Mouse (Mus musculus) midbrain, embryonic 15.5 days (tissue): ENCODE measurements around the gene Cd2. TPM values are rescaled to one million over a fixed set of nuclear protein-coding genes. Genes with fewer than 3 reads are reported as not detected.
A peak's percentile ranks its signal among the peaks of the same experiment; 100 is the strongest.

ENCODE experiments used
- ATAC-seq: fragments of 200-750 bp; cut with Nextera tagmentation; replicated peaks from 2 replicates; pipeline ENCODE4 v1.8.0; 2017; ENCODE audit warnings: moderate TSS enrichment
- H3K27ac ChIP-seq: fragments of 300-500 bp; sonication (generic); 2 replicates; pipeline ENCODE4 v1.5.1; 2015; ENCODE audit warnings: mild to moderate bottlenecking, inconsistent platforms
- H3K27me3 ChIP-seq: fragments of 300-500 bp; sonication (generic); replicated peaks from 2 replicates; pipeline ENCODE4 v1.6.1; 2015; ENCODE audit warnings: inconsistent platforms
- H3K36me3 ChIP-seq: fragments of 300-500 bp; sonication (generic); replicated peaks from 2 replicates; pipeline ENCODE4 v1.6.1; 2015; ENCODE audit warnings: inconsistent platforms
- H3K4me1 ChIP-seq: fragments of 300-500 bp; sonication (generic); 2 replicates; pipeline ENCODE4 v1.6.1; 2015; ENCODE audit warnings: inconsistent platforms
- H3K4me2 ChIP-seq: fragments of 300-500 bp; sonication (generic); 2 replicates; pipeline ENCODE4 v1.6.1; 2015; ENCODE audit warnings: inconsistent platforms, mild to moderate bottlenecking, moderate library complexity
- H3K4me3 ChIP-seq: fragments of 300-500 bp; sonication (generic); 2 replicates; pipeline ENCODE4 v1.5.1; 2015; ENCODE audit warnings: mild to moderate bottlenecking, inconsistent platforms
- H3K9ac ChIP-seq: fragments of 300-500 bp; sonication (generic); 2 replicates; pipeline ENCODE4 v1.6.1; 2015; ENCODE audit warnings: mild to moderate bottlenecking, inconsistent platforms
- H3K9me3 ChIP-seq: fragments of 300-500 bp; sonication (generic); 2 replicates; pipeline ENCODE4 v1.6.1; 2016; ENCODE audit warnings: inconsistent platforms
- WGBS: fragments of 180-500 bp; shearing (Covaris S2); methylation state at CpG from one replicate; pipeline ENCODE4 v1.1.7; 2015; ENCODE audit warnings: mixed read lengths; 5-methylcytosine and 5-hydroxymethylcytosine counted together
- polyA plus RNA-seq: library from polyadenylated mRNA; unstranded; fragments of >200 nt; fragmentation: Nextera tagmentation; extraction: Ambion mirVana; gene quantifications from 2 replicates; pipeline ENCODE4 v1.2.1, GENCODE M21; 2015

Gene Cd2
- polyA plus RNA-seq, 1 experiment from 2014 or later = not detected

DNA sequence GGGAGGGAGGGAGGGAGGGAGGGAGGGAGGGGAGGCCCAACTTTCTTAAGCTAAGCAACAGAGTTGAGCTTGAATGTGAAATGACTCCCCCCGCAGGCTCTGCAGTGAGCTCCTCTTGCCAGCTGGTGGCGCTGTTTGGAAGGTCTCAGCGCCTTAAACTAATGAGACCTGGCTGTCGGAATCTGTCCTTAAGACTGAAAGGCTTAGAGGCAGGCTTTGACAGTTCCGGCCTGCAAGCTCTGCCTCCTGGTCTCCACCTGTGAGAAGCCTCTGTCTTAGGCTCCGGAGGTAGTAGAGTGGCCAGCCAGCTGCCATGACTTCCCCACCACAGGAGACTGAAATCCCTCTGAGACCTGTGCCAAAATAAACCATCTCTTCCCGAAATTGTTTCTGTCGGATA is 16.4 kb upstream of the Cd2 start:
- H3K36me3 ChIP-seq = no peaks in the 10 kb centered on the region
- no peak overlapping the region for H3K27ac ChIP-seq
- WGBS = 18% methylated on average over 8 of the region's 8 CpGs
- H3K9me3 ChIP-seq = no peaks in the 10 kb centered on the region
- H3K4me1 ChIP-seq = peaks cover 35% of the 10 kb centered on the region
- H3K4me3 ChIP-seq = no peak overlapping the region
- no peaks in the 10 kb centered on the region for H3K27me3 ChIP-seq
- ATAC-seq = no peak
- no peak overlapping the region for H3K4me2 ChIP-seq
- no peak overlapping the region for H3K9ac ChIP-seq

GRCm38 (mm10) chr3:101300271-101301071 is 12.7 kb upstream of the Cd2 start:
- Histone ChIP-seq H3K9me3 (no peaks in the 10 kb centered on the region), H3K4me1 (peaks cover 35% of the 10 kb centered on the region), H3K4me2 (peak overlapping the region; percentile 42), H3K9ac (peak overlapping the region; percentile 15), H3K27me3 (no peaks in the 10 kb centered on the region), H3K36me3 (no peaks in the 10 kb centered on the region), H3K27ac (peak overlapping the region; percentile 65), H3K4me3 (peak overlapping the region; percentile 20)
- ATAC-seq = peak; percentile 51; the same call in 1 of the 2 replicates
- WGBS = 15% methylated on average over 23 of the region's 23 CpGs

DNA sequence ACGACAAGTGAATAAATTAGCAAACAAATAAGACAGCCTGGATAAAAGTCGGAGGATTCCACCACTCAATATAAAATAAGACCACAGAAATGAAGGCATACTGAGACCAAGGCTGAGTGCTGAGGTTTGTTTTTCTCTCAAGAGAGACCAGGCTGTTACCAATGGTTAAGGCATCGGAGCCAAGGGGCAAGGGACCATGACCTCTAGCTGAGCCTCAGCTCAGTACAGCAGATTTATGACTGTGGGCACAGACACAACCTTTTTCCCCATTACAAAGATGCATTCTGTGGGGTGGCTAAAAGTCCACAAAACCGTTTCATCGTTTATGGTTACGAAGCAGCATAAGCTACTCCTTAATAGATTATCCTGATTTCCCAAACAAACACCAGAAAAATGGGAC is 11.9 kb upstream of the Cd2 start:
- ATAC-seq = no peak
- no peaks in the 10 kb centered on the region for H3K36me3 ChIP-seq
- no peaks in the 10 kb centered on the region for H3K9me3 ChIP-seq
- no peak overlapping the region for H3K9ac ChIP-seq
- no peaks in the 10 kb centered on the region for H3K27me3 ChIP-seq
- WGBS = 72% methylated on average over 6 of the region's 6 CpGs
- H3K4me2 ChIP-seq = no peak overlapping the region
- peaks cover 35% of the 10 kb centered on the region for H3K4me1 ChIP-seq
- H3K4me3 ChIP-seq = no peak overlapping the region
- H3K27ac ChIP-seq = no peak overlapping the region

- Histone ChIP-seq H3K36me3 (no peaks in the 10 kb centered on the region), H3K27me3 (no peaks in the 10 kb centered on the region), H3K27ac (no peak overlapping the region), H3K4me1 (peaks cover 22% of the 10 kb centered on the region), H3K4me2 (no peak overlapping the region), H3K4me3 (no peak overlapping the region), H3K9me3 (no peaks in the 10 kb centered on the region), H3K9ac (no peak overlapping the region)
- no peak for ATAC-seq
- 88% methylated on average over 5 of the region's 5 CpGs for WGBS
These were observed 9.5 kb upstream of the Cd2 start for GRCm38 (mm10) chr3:101297221-101297620.

GRCm38 (mm10) chr3:101295931-101296820 is 8.4 kb upstream of the Cd2 start:
- Histone ChIP-seq H3K9me3 (no peaks in the 10 kb centered on the region), H3K9ac (no peak overlapping the region), H3K4me3 (no peak overlapping the region), H3K27me3 (no peaks in the 10 kb centered on the region), H3K36me3 (no peaks in the 10 kb centered on the region), H3K4me1 (peaks cover 22% of the 10 kb centered on the region), H3K27ac (no peak overlapping the region), H3K4me2 (no peak overlapping the region)
- no peak for ATAC-seq
- 59% methylated on average over 15 of the region's 15 CpGs for WGBS

- H3K36me3 ChIP-seq = no peaks in the 10 kb centered on the region
- no peaks in the 10 kb centered on the region for H3K27me3 ChIP-seq
- no peak overlapping the region for H3K9ac ChIP-seq
- H3K4me3 ChIP-seq = no peak overlapping the region
- peaks cover 14% of the 10 kb centered on the region for H3K4me1 ChIP-seq
- WGBS = 5% methylated on average over 11 of the region's 11 CpGs
- no peaks in the 10 kb centered on the region for H3K9me3 ChIP-seq
- no peak overlapping the region for H3K27ac ChIP-seq
- H3K4me2 ChIP-seq = peak overlapping the region; percentile 9; the same call in 1 of the 2 replicates
- peak; percentile 76 for ATAC-seq
These were observed 7.7 kb upstream of the Cd2 start for GRCm38 (mm10) chr3:101295366-101295867.

- Histone ChIP-seq H3K27me3 (no peaks in the 10 kb centered on the region), H3K4me3 (no peak overlapping the region), H3K27ac (no peak overlapping the region), H3K36me3 (no peaks in the 10 kb centered on the region), H3K4me2 (no peak overlapping the region), H3K9ac (no peak overlapping the region), H3K9me3 (no peaks in the 10 kb centered on the region), H3K4me1 (peaks cover 7% of the 10 kb centered on the region)
- WGBS = 75% methylated on average over 10 of the region's 10 CpGs
- peak; percentile 41; the same call in 1 of the 2 replicates for ATAC-seq
These were observed 7.0 kb upstream of the Cd2 start for GRCm38 (mm10) chr3:101294487-101295365.

DNA sequence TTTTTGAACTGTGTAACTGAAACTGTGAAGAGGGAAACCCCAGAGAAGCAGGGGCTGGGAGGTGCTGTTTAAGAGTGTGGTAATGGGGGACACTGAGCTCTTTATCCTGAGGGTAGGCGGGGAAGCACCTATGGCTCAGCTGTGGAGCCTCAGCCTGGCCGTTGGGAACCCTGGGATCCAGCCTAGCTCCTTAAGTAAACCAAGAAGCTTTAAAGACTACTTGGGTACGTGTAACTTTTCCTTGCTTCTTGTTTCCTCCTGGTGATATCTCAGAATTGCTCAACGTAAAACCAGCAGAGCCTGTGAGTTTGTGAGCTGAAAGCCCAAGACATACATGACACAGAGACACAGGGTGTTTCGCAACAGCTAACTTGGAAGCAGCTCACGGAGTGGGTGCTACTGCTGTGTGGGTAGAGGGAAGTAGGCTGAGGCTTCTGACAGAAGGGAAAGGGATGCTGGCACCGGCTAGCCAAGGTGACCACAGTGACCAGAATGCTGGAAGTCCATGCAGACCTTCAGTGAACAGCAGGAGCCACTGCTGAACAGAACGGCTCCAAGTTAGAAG is 5.9 kb upstream of the Cd2 start:
- H3K9ac ChIP-seq = no peak overlapping the region
- 85% methylated on average over 8 of the region's 8 CpGs for WGBS
- H3K4me3 ChIP-seq = no peak overlapping the region
- no peaks in the 10 kb centered on the region for H3K9me3 ChIP-seq
- no peaks in the 10 kb centered on the region for H3K27me3 ChIP-seq
- no peak overlapping the region for H3K4me2 ChIP-seq
- 0 out of 2 replicates have a peak, but pooled peaks cover 3% of the 10 kb centered on the region for H3K4me1 ChIP-seq
- H3K27ac ChIP-seq = no peak overlapping the region
- no peaks in the 10 kb centered on the region for H3K36me3 ChIP-seq
- ATAC-seq = no peak

DNA sequence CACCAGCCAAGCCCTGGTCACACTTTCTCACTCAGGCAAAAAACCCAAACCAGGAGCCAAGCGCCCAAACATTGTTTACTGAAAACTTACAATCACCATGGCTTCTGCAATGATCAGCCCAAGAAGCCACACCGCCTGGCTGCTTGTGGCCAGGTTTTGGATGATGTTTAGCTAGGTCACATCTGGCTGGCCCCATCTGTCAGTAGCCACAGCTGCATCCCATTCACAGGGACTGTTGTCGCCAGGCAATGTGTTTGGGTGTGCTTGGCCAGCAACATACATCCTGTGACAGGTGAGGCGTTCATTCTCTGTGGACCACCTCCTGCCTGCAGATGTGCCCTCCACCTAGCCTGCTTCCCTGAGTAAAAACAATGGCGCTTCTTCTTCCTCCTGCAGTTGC is 4.9 kb upstream of the Cd2 start:
- no peak overlapping the region for H3K9ac ChIP-seq
- H3K4me2 ChIP-seq = no peak overlapping the region
- no peaks in the 10 kb centered on the region for H3K9me3 ChIP-seq
- WGBS = 92% methylated on average over 5 of the region's 5 CpGs
- no peak overlapping the region for H3K27ac ChIP-seq
- no peak overlapping the region for H3K4me3 ChIP-seq
- H3K4me1 ChIP-seq = 0 out of 2 replicates have a peak, but pooled peaks cover 3% of the 10 kb centered on the region
- no peaks in the 10 kb centered on the region for H3K27me3 ChIP-seq
- no peaks in the 10 kb centered on the region for H3K36me3 ChIP-seq
- no peak for ATAC-seq

DNA sequence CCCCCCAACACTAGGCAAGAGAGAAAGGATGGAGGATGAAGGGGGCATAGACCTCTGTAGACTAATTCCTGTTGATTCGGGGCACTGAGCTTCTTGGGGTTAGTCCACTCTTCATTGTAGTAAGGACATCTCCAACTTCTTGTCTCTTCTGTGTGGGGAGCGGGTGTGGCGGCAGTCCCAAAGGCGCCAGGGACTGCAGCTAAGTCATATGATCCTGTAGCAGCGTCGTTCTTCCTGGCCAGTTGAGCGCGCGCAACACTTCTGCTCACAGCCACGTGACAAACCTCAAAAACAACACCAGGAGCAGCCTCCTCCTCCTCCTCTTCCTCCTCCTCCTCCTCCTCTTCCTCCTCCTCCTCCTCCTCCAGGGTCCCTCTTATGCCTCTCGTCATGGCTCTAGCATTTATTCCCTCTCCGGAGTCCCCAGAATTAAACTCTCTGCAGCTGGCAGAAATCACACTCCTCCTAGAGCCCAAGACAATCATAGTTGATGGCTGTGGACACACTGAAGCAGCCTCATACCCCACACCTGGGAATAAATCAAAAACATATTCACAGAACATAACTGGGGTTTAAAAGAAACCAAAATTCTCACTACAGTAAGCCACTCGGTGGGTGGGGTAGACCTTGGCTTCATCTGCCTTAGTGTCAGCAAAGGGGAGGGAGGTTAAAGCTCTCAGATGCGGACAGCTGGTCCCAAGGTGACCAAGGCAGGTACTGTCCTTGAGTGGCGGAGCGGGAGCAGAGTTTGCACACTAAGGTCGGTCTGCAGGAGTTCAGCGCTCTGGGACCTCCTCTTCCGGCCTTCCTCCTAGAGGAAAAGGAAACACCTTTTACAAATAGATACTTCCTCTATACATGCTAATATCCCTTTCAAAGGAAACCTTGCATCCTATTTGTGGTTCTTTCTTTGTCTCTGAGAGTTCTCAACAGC is 3.1 kb upstream of the Cd2 start:
- Histone ChIP-seq H3K9ac (no peak overlapping the region), H3K36me3 (no peaks in the 10 kb centered on the region), H3K9me3 (no peaks in the 10 kb centered on the region), H3K4me3 (no peak overlapping the region), H3K27me3 (no peaks in the 10 kb centered on the region), H3K27ac (no peak overlapping the region), H3K4me2 (no peak overlapping the region), H3K4me1 (0 out of 2 replicates have a peak, but pooled peaks cover 3% of the 10 kb centered on the region)
- ATAC-seq = no peak
- 94% methylated on average over 19 of the region's 19 CpGs for WGBS
